Mouse (Mus musculus) cerebellum, adult (tissue): ENCODE measurements around the gene Gm20795.
"Not testable (repeated sequence)": the region's sequence is repeated elsewhere in the genome, so short reads cannot be mapped to it uniquely, and the experiment has no call there.

Source experiments
- ATAC-seq: cut with Nextera tagmentation; 2 replicates; pipeline ENCODE4 v1.9.2; 2017; ENCODE audit warnings: mild to moderate bottlenecking, moderate library complexity, mixed read lengths; ENCODE audit not compliant: insufficient number of reproducible peaks, low FRiP score, low TSS enrichment

The Gm20795 gene

DNA sequence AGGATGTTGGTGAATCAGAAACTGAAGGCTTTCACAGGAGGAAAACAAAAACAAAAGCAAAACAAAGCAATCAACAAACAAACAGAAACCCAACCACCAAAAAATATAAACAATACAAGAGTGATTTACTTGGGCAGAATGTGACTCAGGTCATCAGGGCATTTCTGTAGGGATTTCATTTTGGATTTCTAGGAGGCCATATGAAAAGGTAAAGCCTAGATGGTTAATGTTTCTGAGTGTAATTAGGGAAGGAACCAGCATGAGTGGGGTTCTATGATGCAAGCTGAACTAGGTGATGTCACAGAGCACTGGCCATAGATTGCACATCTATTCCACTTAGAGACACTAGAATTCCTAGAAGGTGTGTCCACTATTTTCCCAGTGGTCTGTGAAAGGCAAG is at the start of gene Gm20795:
TSS of gene Gm20795 (plus strand) at position 301 of the 400 bp plus-strand sequence.
- not testable (repeated sequence) for ATAC-seq

DNA sequence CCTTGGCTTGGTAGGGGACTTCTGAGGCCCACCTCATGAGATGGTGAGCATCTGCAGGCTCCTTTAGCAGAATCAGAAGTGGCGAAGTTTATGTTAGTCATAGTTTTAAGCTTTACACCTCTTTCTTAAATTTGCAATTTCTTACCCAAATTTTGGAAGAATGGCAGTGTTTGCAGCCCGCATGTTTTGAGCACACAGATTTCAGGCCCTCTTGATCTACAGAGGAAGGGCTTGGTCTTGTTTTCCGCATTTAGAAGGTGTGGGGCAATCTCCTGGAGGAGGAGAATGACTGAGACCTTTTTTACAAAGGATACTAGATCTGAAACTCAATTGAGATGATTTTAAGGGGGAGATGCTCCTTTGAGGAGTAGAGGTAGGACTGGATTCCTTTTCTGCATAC is 29.0 kb upstream of the Gm20795 start, which contains the start of gene Gm21797:
TSS of gene Gm21797 (minus strand) at position 101 of the 400 bp plus-strand sequence.
- ATAC-seq = not testable (repeated sequence)
